Mouse (Mus musculus): ENCODE results near the gene Chkb. TPM values are rescaled to one million over a fixed set of nuclear protein-coding genes. Genes with fewer than 3 reads are reported as not detected.

Chkb gene
- polyA plus RNA-seq, 1 experiment: 29.4 TPM

- Histone ChIP-seq H3K4me3 (ENCODE audit: insufficient read depth, low read length) (no peak overlapping the region), H3K27ac (ENCODE audit: insufficient read depth, low read length) (no peak overlapping the region), H3K4me1 (ENCODE audit: control insufficient read depth, insufficient read depth, low read length) (no peaks in the 10 kb centered on the region; the same call in 1 of the 2 replicates)
- TF ChIP-seq CTCF (IDR thresholded peaks at IDR 0.05; ENCODE audit: borderline replicate concordance, insufficient read depth, low read length) (no peak), POLR2A (IDR thresholded peaks at IDR 0.05; ENCODE audit: low read depth, low read length) (no peak)
These were observed 50.3 kb downstream of the Chkb start for GRCm38 (mm10) chr15:89379429-89379828.

GRCm38 (mm10) chr15:89378831-89379401, 50.8 kb downstream of the Chkb start, which contains the start of gene Odf3b:
TSS of gene Odf3b (minus strand) at chr15:89379282.
- TF ChIP-seq CTCF (IDR thresholded peaks at IDR 0.05; ENCODE audit: borderline replicate concordance, insufficient read depth, low read length) (no peak), POLR2A (IDR thresholded peaks at IDR 0.05; ENCODE audit: low read depth, low read length) (no peak)
- Histone ChIP-seq H3K4me3 (ENCODE audit: insufficient read depth, low read length) (peak within 1 kb of the TSS; percentile 19), H3K4me1 (ENCODE audit: control insufficient read depth, insufficient read depth, low read length) (no peaks in the 10 kb centered on the region; the same call in 1 of the 2 replicates), H3K27ac (ENCODE audit: insufficient read depth, low read length) (no peak within 1 kb of the TSS)

DNA sequence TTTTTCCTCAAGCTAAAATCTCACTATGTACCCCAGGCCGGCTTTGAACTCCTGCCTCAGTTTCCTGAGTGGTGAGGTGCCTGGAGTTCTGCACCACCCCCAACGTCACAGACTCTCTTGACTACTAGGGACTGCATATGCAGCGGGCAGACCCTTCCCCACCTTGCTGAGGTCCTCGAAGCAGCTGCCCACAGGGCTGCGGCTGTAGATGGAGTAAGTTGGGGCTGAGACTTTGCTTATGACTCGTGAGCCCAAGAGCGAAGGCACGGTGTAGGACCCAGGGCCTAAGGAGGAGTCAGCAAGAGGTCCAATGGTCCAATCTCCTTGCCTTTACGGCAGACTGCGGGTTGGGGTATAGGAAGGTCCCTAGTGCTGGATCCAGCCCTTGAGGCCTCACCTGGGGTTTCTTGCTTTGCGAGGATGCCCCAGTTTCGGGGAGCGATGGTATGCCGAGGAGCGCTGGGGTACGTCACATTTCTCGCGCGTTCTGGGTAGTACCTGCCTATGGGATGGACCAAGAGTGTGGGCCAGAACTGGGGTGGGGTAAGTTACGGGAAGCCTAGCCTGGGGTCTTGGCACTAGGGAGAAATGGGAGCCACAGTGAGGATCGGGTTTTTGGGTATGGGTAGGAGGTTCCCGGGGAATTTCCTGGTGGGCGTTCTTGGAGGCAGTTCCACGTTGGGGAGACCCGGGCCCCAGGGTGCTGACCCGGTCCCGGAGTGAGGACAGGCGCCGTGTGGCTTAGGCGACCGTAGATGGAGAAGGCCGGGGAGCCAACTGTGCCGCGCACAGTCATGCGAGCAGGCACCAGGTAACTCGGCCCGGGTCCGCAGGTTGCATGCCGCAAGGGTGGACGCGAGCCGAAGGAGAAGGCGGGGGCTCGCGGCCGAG, 51.5 kb downstream of the Chkb start:
- Histone ChIP-seq H3K27ac (ENCODE audit: insufficient read depth, low read length) (no peak overlapping the region), H3K4me1 (ENCODE audit: control insufficient read depth, insufficient read depth, low read length) (no peaks in the 10 kb centered on the region; the same call in 1 of the 2 replicates), H3K4me3 (ENCODE audit: insufficient read depth, low read length) (peak overlapping the region; percentile 19; the same call in 1 of the 2 replicates)
- TF ChIP-seq CTCF (IDR thresholded peaks at IDR 0.05; ENCODE audit: borderline replicate concordance, insufficient read depth, low read length) (no peak), POLR2A (IDR thresholded peaks at IDR 0.05; ENCODE audit: low read depth, low read length) (no peak)

GRCm38 (mm10) chr15:89377362-89377761, 52.3 kb downstream of the Chkb start:
- H3K4me3 ChIP-seq (ENCODE audit: insufficient read depth, low read length): no peak overlapping the region
- no peak for TF ChIP-seq CTCF (IDR thresholded peaks at IDR 0.05; ENCODE audit: borderline replicate concordance, insufficient read depth, low read length)
- TF ChIP-seq POLR2A (IDR thresholded peaks at IDR 0.05; ENCODE audit: low read depth, low read length): no peak; the same call in 1 of the 2 replicates
- no peaks in the 10 kb centered on the region; the same call in 1 of the 2 replicates for H3K4me1 ChIP-seq (ENCODE audit: control insufficient read depth, insufficient read depth, low read length)
- no peak overlapping the region for H3K27ac ChIP-seq (ENCODE audit: insufficient read depth, low read length)

DNA sequence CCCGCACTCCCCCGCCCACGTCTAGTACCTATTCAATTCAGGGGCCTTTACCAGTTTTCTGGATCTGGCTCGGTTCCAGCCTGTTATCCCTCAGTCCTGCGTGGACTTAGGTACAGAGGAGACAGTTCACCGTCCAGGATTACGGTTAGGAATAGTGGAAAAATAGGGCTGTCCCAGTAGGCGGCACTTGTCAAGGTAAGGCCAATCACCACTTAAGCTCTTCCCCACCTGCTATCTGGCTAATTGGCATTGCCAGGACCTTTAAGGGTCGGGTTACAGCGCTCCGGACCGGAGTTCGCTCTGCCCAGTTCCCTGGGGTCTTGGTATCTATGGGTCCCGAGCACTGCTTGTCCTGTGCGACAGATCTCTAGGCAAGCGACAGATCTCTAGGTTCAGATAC, 52.8 kb downstream of the Chkb start, which contains the start of gene Tymp:
Tymp (minus strand) TSS at position 83 of the 400 bp plus-strand sequence.
- TF ChIP-seq CTCF (IDR thresholded peaks at IDR 0.05; ENCODE audit: borderline replicate concordance, insufficient read depth, low read length) (no peak), POLR2A (IDR thresholded peaks at IDR 0.05; ENCODE audit: low read depth, low read length) (no peak)
- Histone ChIP-seq H3K27ac (ENCODE audit: insufficient read depth, low read length) (no peak within 1 kb of the TSS), H3K4me1 (ENCODE audit: control insufficient read depth, insufficient read depth, low read length) (no peaks in the 10 kb centered on the region; the same call in 1 of the 2 replicates), H3K4me3 (ENCODE audit: insufficient read depth, low read length) (no peak within 1 kb of the TSS)

Other genes starting within 250 kb of the Chkb start
- 194 and 237 TPM in 2 replicates for gene Plxnb2, start 249.1 kb downstream of the Chkb start, polyA plus RNA-seq (2011; ENCODE audit: insufficient read length, low read depth, missing spikeins)
- gene Dennd6b, start 233.4 kb downstream of the Chkb start, polyA plus RNA-seq (2011; ENCODE audit: insufficient read length, low read depth, missing spikeins): 3.1 and 4.2 TPM in 2 replicates
- 32.4 and 43.1 TPM in 2 replicates for gene Ppp6r2, start 218.4 kb downstream of the Chkb start, polyA plus RNA-seq (2011; ENCODE audit: insufficient read length, low read depth, missing spikeins)
- gene Sbf1, start 114.6 kb downstream of the Chkb start, polyA plus RNA-seq (2011; ENCODE audit: insufficient read length, low read depth, missing spikeins): 75.9 and 95.7 TPM in 2 replicates
- 7.7 and 8.4 TPM in 2 replicates for gene Adm2, start 107.2 kb downstream of the Chkb start, polyA plus RNA-seq (2011; ENCODE audit: insufficient read length, low read depth, missing spikeins)
- gene Miox, start 95.5 kb downstream of the Chkb start, polyA plus RNA-seq (2011; ENCODE audit: insufficient read length, low read depth, missing spikeins): not detected in 2 replicates
- gene Lmf2, start 74.2 kb downstream of the Chkb start, polyA plus RNA-seq (2011; ENCODE audit: insufficient read length, low read depth, missing spikeins): 82.5 and 83.0 TPM in 2 replicates
- 58.9 and 94.2 TPM in 2 replicates for gene Ncaph2, start 74.2 kb downstream of the Chkb start, polyA plus RNA-seq (2011; ENCODE audit: insufficient read length, low read depth, missing spikeins)
- gene Sco2, start 56.1 kb downstream of the Chkb start, polyA plus RNA-seq (2011; ENCODE audit: insufficient read length, low read depth, missing spikeins): 13.8 and 14.1 TPM in 2 replicates
- not detected in 2 replicates for gene Tymp, start 52.9 kb downstream of the Chkb start, polyA plus RNA-seq (2011; ENCODE audit: insufficient read length, low read depth, missing spikeins)
- gene Odf3b, start 50.6 kb downstream of the Chkb start, polyA plus RNA-seq (2011; ENCODE audit: insufficient read length, low read depth, missing spikeins): not detected in 2 replicates
- not detected in 2 replicates for gene Klhdc7b, start 45.0 kb downstream of the Chkb start, polyA plus RNA-seq (2011; ENCODE audit: insufficient read length, low read depth, missing spikeins)
- not detected in 2 replicates for gene Syce3, start 19.4 kb downstream of the Chkb start, polyA plus RNA-seq (2011; ENCODE audit: insufficient read length, low read depth, missing spikeins)
- 2.2 TPM in 1 of 2 replicates, not detected in the other for gene Cpt1b, start 4.0 kb downstream of the Chkb start, polyA plus RNA-seq (2011; ENCODE audit: insufficient read length, low read depth, missing spikeins)
- gene C730034F03Rik, start 319 bp downstream of the Chkb start, polyA plus RNA-seq (2011; ENCODE audit: insufficient read length, low read depth, missing spikeins): 1.3 and 1.4 TPM in 2 replicates
- gene Gm44502, start 212 bp downstream of the Chkb start, polyA plus RNA-seq (2011; ENCODE audit: insufficient read length, low read depth, missing spikeins): 1.6 TPM in 1 of 2 replicates, not detected in the other
- 0.49 TPM in 1 of 2 replicates, not detected in the other for gene Mapk8ip2, start 24.0 kb upstream of the Chkb start, polyA plus RNA-seq (2011; ENCODE audit: insufficient read length, low read depth, missing spikeins)
- 41.6 and 42.5 TPM in 2 replicates for gene Arsa, start 47.5 kb upstream of the Chkb start, polyA plus RNA-seq (2011; ENCODE audit: insufficient read length, low read depth, missing spikeins)
- gene Shank3, start 69.7 kb upstream of the Chkb start, polyA plus RNA-seq (2011; ENCODE audit: insufficient read length, low read depth, missing spikeins): 2.3 and 2.7 TPM in 2 replicates
- gene Acr, start 138.4 kb upstream of the Chkb start, polyA plus RNA-seq (2011; ENCODE audit: insufficient read length, low read depth, missing spikeins): not detected in 2 replicates
- 15.2 and 26.9 TPM in 2 replicates for gene Rabl2, start 162.0 kb upstream of the Chkb start, polyA plus RNA-seq (2011; ENCODE audit: insufficient read length, low read depth, missing spikeins)